Mouse (Mus musculus): Measurements from ENCODE around the gene Epo.

Epo gene

GRCm38 (mm10) chr5:137539291-137539801 is 6.3 kb upstream of the Epo start:
- no peak for DNase-seq (ENCODE audit: low read depth, low spot score)

- no peak for DNase-seq (ENCODE audit: low read depth, low spot score)
Measured at GRCm38 (mm10) chr5:137537461-137537860, 4.4 kb upstream of the Epo start.

GRCm38 (mm10) chr5:137535318-137535717 is 2.3 kb upstream of the Epo start:
- DNase-seq (ENCODE audit: low read depth, low spot score): no peak

- no peak for DNase-seq (ENCODE audit: low read depth, low spot score)
Measured at GRCm38 (mm10) chr5:137534762-137535161, 1.7 kb upstream of the Epo start.

GRCm38 (mm10) chr5:137532808-137533116 is 280 bp downstream of the Epo start:
- DNase-seq (ENCODE audit: low read depth, low spot score): no peak

GRCm38 (mm10) chr5:137532131-137532807 is 773 bp downstream of the Epo start:
- DNase-seq (ENCODE audit: low read depth, low spot score): no peak

- no peak for DNase-seq (ENCODE audit: low read depth, low spot score)
Measured at GRCm38 (mm10) chr5:137531414-137532130, 1.5 kb downstream of the Epo start.

- peak; percentile 50 for DNase-seq (ENCODE audit: low read depth, low spot score)
Measured at GRCm38 (mm10) chr5:137530588-137531413, 2.2 kb downstream of the Epo start.

GRCm38 (mm10) chr5:137530075-137530474 is 3.0 kb downstream of the Epo start:
- DNase-seq (ENCODE audit: low read depth, low spot score): no peak

GRCm38 (mm10) chr5:137529221-137529995 is 3.6 kb downstream of the Epo start:
- DNase-seq (ENCODE audit: low read depth, low spot score): no peak

- no peak for DNase-seq (ENCODE audit: low read depth, low spot score)
Measured at GRCm38 (mm10) chr5:137528247-137528968, 4.6 kb downstream of the Epo start.

- DNase-seq (ENCODE audit: low read depth, low spot score): no peak
Measured at GRCm38 (mm10) chr5:137527413-137527812, 5.6 kb downstream of the Epo start.

- DNase-seq (ENCODE audit: low read depth, low spot score): no peak
Measured at GRCm38 (mm10) chr5:137526192-137526936, 6.7 kb downstream of the Epo start.

GRCm38 (mm10) chr5:137525511-137525910 is 7.5 kb downstream of the Epo start:
- DNase-seq (ENCODE audit: low read depth, low spot score): no peak

GRCm38 (mm10) chr5:137524671-137525070 is 8.4 kb downstream of the Epo start:
- DNase-seq (ENCODE audit: low read depth, low spot score): no peak

- DNase-seq (ENCODE audit: low read depth, low spot score): no peak
Measured at GRCm38 (mm10) chr5:137524251-137524515, 8.9 kb downstream of the Epo start.

GRCm38 (mm10) chr5:137523396-137524250 is 9.4 kb downstream of the Epo start:
- DNase-seq (ENCODE audit: low read depth, low spot score): peak; percentile 45

- no peak for DNase-seq (ENCODE audit: low read depth, low spot score)
Measured at GRCm38 (mm10) chr5:137522711-137523110, 10.3 kb downstream of the Epo start.

- DNase-seq (ENCODE audit: low read depth, low spot score): no peak
Measured at GRCm38 (mm10) chr5:137521861-137522260, 11.2 kb downstream of the Epo start.
